Mouse (Mus musculus) thymus, adult 2 months (tissue): ENCODE measurements around the gene Slc22a14. TPM values are rescaled to one million over a fixed set of nuclear protein-coding genes. Genes with fewer than 3 reads are reported as not detected.

Experiments
- DNase-seq: peaks from one replicate; pipeline ENCODE4 v3.0.0; 2021
- H3K27ac ChIP-seq: fragments of 200-500 bp; 2 replicates; pipeline ENCODE4 v1.5.1; 2012; ENCODE audit warnings: low read length, control low read depth; ENCODE audit not compliant: control insufficient read depth, insufficient read depth
- H3K27me3 ChIP-seq: fragments of 200-500 bp; 2 replicates; pipeline ENCODE4 v1.6.1; 2012; ENCODE audit warnings: mild to moderate bottlenecking, low read length, moderate library complexity, mixed read lengths; ENCODE audit not compliant: control insufficient read depth, insufficient read depth
- H3K36me3 ChIP-seq: fragments of 200-500 bp; 2 replicates; pipeline ENCODE4 v1.6.1; 2012; ENCODE audit warnings: mild to moderate bottlenecking, low read length, moderate library complexity; ENCODE audit not compliant: control insufficient read depth, insufficient read depth
- H3K4me1 ChIP-seq: fragments of 200-500 bp; replicated peaks from 2 replicates; pipeline ENCODE4 v1.6.1; 2012; ENCODE audit warnings: low read length; ENCODE audit not compliant: control insufficient read depth, insufficient read depth
- H3K4me3 ChIP-seq: fragments of 200-500 bp; 2 replicates; pipeline ENCODE4 v1.5.1; 2012; ENCODE audit warnings: mild to moderate bottlenecking, low read length, control low read depth, moderate library complexity; ENCODE audit not compliant: control insufficient read depth, insufficient read depth
- CTCF ChIP-seq: fragments of 200-500 bp; IDR thresholded peaks from 2 replicates; pipeline ENCODE4 v1.5.1; 2012; ENCODE audit warnings: mild to moderate bottlenecking, control low read depth, low read length, moderate library complexity, borderline replicate concordance; ENCODE audit not compliant: control insufficient read depth, poor library complexity, insufficient read depth; ENCODE audit errors: extremely low read depth
- POLR2A ChIP-seq: fragments of 200-500 bp; IDR thresholded peaks from 2 replicates; pipeline ENCODE4 v1.6.1; 2012; ENCODE audit warnings: mild to moderate bottlenecking, low read length, control low read depth, moderate library complexity; ENCODE audit not compliant: control insufficient read depth, poor library complexity, insufficient read depth; ENCODE audit errors: extremely low read depth
- WGBS: fragments of 180-500 bp; shearing (Covaris S2); methylation state at CpG from one replicate; pipeline ENCODE4 v1.1.7; 2018; 5-methylcytosine and 5-hydroxymethylcytosine counted together
- polyA plus RNA-seq: library from polyadenylated mRNA; depleted of rRNA; stranded (reverse); fragments of >200 nt; gene quantifications from 2 replicates; pipeline ENCODE4 v1.2.3, GENCODE M21; 2012

The Slc22a14 gene
- polyA plus RNA-seq, 1 experiment, result 0.16 TPM

- no peak for TF ChIP-seq POLR2A
- no peak for TF ChIP-seq CTCF
- WGBS, result 85% methylated on average over 1 of the region's 1 CpGs
Measured at GRCm38 (mm10) chr9:119309067-119309466, 56.3 kb downstream of the Slc22a14 start.

GRCm38 (mm10) chr9:119305863-119306262, 59.5 kb downstream of the Slc22a14 start:
- H3K27ac ChIP-seq, result no peak overlapping the region
- DNase-seq, result no peak
- no peaks in the 10 kb centered on the region for H3K4me1 ChIP-seq
- H3K4me3 ChIP-seq, result no peak overlapping the region
- peaks cover 4% of the 10 kb centered on the region; the same call in 1 of the 2 replicates for H3K36me3 ChIP-seq
- WGBS, result 97% methylated on average over 7 of the region's 7 CpGs
- TF ChIP-seq POLR2A (no peak), CTCF (no peak)
- no peaks in the 10 kb centered on the region for H3K27me3 ChIP-seq

More at GRCm38 (mm10) chr9:119309067-119309466, 56.3 kb downstream of the Slc22a14 start:
- no peaks in the 10 kb centered on the region for H3K27me3 ChIP-seq
- no peak for DNase-seq
- H3K4me3 ChIP-seq, result no peak overlapping the region
- H3K27ac ChIP-seq, result no peak overlapping the region
- H3K4me1 ChIP-seq, result no peaks in the 10 kb centered on the region
- H3K36me3 ChIP-seq, result no peaks in the 10 kb centered on the region

GRCm38 (mm10) chr9:119298563-119298962, 66.8 kb downstream of the Slc22a14 start:
- Histone ChIP-seq H3K4me1 (no peaks in the 10 kb centered on the region), H3K36me3 (peaks cover 4% of the 10 kb centered on the region; the same call in 1 of the 2 replicates), H3K4me3 (no peak overlapping the region), H3K27me3 (no peaks in the 10 kb centered on the region), H3K27ac (no peak overlapping the region)
- WGBS, result 93% methylated on average over 3 of the region's 3 CpGs
- no peak for TF ChIP-seq POLR2A
- TF ChIP-seq CTCF, result no peak
- no peak for DNase-seq

DNA sequence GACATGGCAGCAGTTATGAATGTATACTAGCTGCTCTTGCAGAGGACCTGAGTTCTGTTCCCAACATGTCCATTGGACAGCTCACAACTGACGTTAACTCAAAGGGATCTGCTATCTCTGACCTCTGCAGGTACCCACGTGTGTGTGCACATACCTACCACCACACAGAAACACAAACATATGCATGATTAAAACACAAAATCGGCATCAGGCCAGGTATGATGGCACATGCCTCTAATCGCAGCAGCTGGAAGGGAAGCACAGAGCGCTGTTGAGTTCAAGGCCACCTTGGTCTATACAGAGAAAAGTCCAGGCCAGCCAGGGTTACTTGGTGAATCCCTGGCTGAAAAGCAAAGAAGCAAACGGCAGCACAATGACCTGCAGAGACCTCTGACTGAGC, 67.7 kb downstream of the Slc22a14 start:
- no peaks in the 10 kb centered on the region for H3K4me1 ChIP-seq
- WGBS, result 97% methylated on average over 6 of the region's 6 CpGs
- no peak for DNase-seq
- no peak overlapping the region for H3K27ac ChIP-seq
- H3K36me3 ChIP-seq, result peaks cover 4% of the 10 kb centered on the region; the same call in 1 of the 2 replicates
- H3K4me3 ChIP-seq, result no peak overlapping the region
- no peaks in the 10 kb centered on the region for H3K27me3 ChIP-seq
- TF ChIP-seq CTCF, result no peak
- TF ChIP-seq POLR2A, result no peak

DNA sequence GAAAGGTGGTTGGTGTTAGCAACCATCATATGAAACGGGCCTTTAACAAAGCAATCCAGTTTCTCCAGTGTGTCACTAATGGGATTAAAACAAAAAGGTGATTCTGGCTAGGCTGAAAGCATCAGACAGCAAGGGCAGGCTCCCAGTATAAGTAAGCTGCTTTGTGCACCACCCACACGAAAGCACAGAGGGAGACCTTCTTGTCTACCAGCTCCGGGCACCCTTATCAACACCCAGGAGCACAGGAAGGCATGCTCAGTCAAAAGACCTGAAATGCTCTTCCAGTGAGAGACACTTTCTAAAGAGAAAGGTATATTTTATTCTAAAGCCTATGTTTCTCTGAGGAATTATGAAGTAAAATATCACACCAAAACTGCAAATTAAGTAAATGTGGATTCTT, 74.6 kb downstream of the Slc22a14 start:
- Histone ChIP-seq H3K27me3 (no peaks in the 10 kb centered on the region), H3K36me3 (no peaks in the 10 kb centered on the region), H3K4me3 (no peak overlapping the region), H3K4me1 (no peaks in the 10 kb centered on the region), H3K27ac (no peak overlapping the region)
- TF ChIP-seq POLR2A (no peak), CTCF (no peak)
- no peak for DNase-seq
- 95% methylated on average over 3 of the region's 3 CpGs for WGBS

DNA sequence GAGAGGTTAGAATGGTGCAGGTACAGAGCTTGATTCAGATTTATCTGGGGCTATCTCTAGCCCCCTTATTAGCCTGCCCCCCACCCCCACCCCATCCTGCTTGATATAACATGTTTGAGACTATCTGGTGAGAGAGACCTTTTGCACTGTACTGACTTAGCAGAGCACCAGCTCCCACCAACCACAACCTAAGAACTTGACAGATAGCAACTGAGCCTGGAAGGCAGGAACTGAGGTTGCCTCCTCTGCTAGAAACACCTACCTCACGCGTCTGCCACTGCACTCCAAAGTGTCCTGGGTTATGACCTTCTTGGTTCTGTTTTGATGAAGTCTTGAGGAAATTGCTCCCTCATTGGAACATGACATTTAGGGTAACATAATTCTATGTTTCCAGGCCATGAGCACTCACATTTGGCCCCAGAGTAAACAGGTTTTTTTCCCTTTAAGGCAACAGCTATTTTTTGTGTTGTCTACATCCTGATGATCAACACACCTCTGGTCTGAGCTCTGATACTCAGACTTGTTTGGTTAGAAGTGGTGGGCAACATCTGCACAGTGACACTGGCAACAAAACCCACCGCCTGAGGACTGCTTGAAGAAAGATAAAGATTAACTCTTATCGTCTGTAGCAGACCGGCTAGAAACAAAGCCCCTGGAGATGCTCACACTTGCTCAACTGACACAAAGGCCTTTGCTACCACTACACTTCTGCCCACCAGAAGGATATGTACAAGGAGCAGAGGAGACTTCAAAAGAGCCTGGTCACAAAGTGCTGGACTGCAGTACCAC, 84.3 kb downstream of the Slc22a14 start:
- Histone ChIP-seq H3K27ac (no peak overlapping the region), H3K27me3 (no peaks in the 10 kb centered on the region), H3K4me3 (no peak overlapping the region), H3K4me1 (no peaks in the 10 kb centered on the region), H3K36me3 (peaks cover 7% of the 10 kb centered on the region; the same call in 1 of the 2 replicates)
- TF ChIP-seq CTCF, result no peak
- TF ChIP-seq POLR2A, result no peak
- DNase-seq, result no peak
- WGBS, result 97% methylated on average over 5 of the region's 5 CpGs

- H3K27ac ChIP-seq, result no peak overlapping the region
- DNase-seq, result no peak
- H3K4me3 ChIP-seq, result no peak overlapping the region
- WGBS, result 97% methylated on average over 5 of the region's 5 CpGs
- TF ChIP-seq POLR2A (no peak), CTCF (no peak)
- H3K27me3 ChIP-seq, result no peaks in the 10 kb centered on the region
- peaks cover 7% of the 10 kb centered on the region; the same call in 1 of the 2 replicates for H3K36me3 ChIP-seq
- no peaks in the 10 kb centered on the region for H3K4me1 ChIP-seq
Measured at GRCm38 (mm10) chr9:119278031-119278430, 87.3 kb downstream of the Slc22a14 start.
